Mouse (Mus musculus): ENCODE measurements around the gene Vmn1r223. TPM values are rescaled to one million over a fixed set of nuclear protein-coding genes. Genes with fewer than 3 reads are reported as not detected.
"Not testable (repeated sequence)": the region's sequence is repeated elsewhere in the genome, so short reads cannot be mapped to it uniquely, and the experiment has no call there.

Gene Vmn1r223
- polyA plus RNA-seq (2014; fragmentation: Nextera tagmentation; extraction: Ambion mirVana): not detected in 2 replicates

- H3K4me1 ChIP-seq (ENCODE audit: control insufficient read depth, insufficient read depth, low read length); H3K9me3 ChIP-seq (ENCODE audit: control insufficient read depth, low read depth, low read length); H3K9ac ChIP-seq (replicated peaks; ENCODE audit: low read depth, low read length); H3K4me2 ChIP-seq (replicated peaks; ENCODE audit: low read depth, low read length); H3K36me3 ChIP-seq (ENCODE audit: control insufficient read depth, insufficient read depth, low read length); ATAC-seq (ENCODE audit: insufficient number of reproducible peaks, insufficient read depth, low FRiP score, low read depth); H3K27me3 ChIP-seq (ENCODE audit: control insufficient read depth, insufficient read depth, low read length); H3K4me3 ChIP-seq (ENCODE audit: low read depth, low read length); H3K27ac ChIP-seq (ENCODE audit: low read length): not testable (repeated sequence)
- WGBS: 88% methylated on average over 1 of the region's 1 CpGs
Measured at GRCm38 (mm10) chr13:23246834-23247233, at the start of gene Vmn1r223. Vmn1r223 (plus strand) TSS chr13:23247134.

- ATAC-seq (ENCODE audit: insufficient number of reproducible peaks, insufficient read depth, low FRiP score, low read depth): not testable (repeated sequence)
- 74% methylated on average over 1 of the region's 1 CpGs for WGBS
Measured at GRCm38 (mm10) chr13:23203885-23204284, 43.0 kb upstream of the Vmn1r223 start.

GRCm38 (mm10) chr13:23213827-23214226 is 33.1 kb upstream of the Vmn1r223 start, which contains the start of gene Vmn1r221:
Vmn1r221 (plus strand) TSS chr13:23214127.
- H3K4me2 ChIP-seq (replicated peaks; ENCODE audit: low read depth, low read length); H3K9ac ChIP-seq (replicated peaks; ENCODE audit: low read depth, low read length); H3K27me3 ChIP-seq (ENCODE audit: control insufficient read depth, insufficient read depth, low read length); H3K27ac ChIP-seq (ENCODE audit: low read length); ATAC-seq (ENCODE audit: insufficient number of reproducible peaks, insufficient read depth, low FRiP score, low read depth); H3K9me3 ChIP-seq (ENCODE audit: control insufficient read depth, low read depth, low read length); H3K4me1 ChIP-seq (ENCODE audit: control insufficient read depth, insufficient read depth, low read length); H3K36me3 ChIP-seq (ENCODE audit: control insufficient read depth, insufficient read depth, low read length); H3K4me3 ChIP-seq (ENCODE audit: low read depth, low read length): not testable (repeated sequence)
- WGBS: 78% methylated on average over 2 of the region's 2 CpGs

More at GRCm38 (mm10) chr13:23203885-23204284, 43.0 kb upstream of the Vmn1r223 start:
- not testable (repeated sequence) for H3K4me2 ChIP-seq (replicated peaks; ENCODE audit: low read depth, low read length); H3K36me3 ChIP-seq (ENCODE audit: control insufficient read depth, insufficient read depth, low read length); H3K27ac ChIP-seq (ENCODE audit: low read length); H3K4me3 ChIP-seq (ENCODE audit: low read depth, low read length); H3K4me1 ChIP-seq (ENCODE audit: control insufficient read depth, insufficient read depth, low read length); H3K9ac ChIP-seq (replicated peaks; ENCODE audit: low read depth, low read length); H3K27me3 ChIP-seq (ENCODE audit: control insufficient read depth, insufficient read depth, low read length); H3K9me3 ChIP-seq (ENCODE audit: control insufficient read depth, low read depth, low read length)

GRCm38 (mm10) chr13:23235847-23236246 is 11.1 kb upstream of the Vmn1r223 start, which contains the start of gene Vmn1r222:
Vmn1r222 (minus strand) TSS chr13:23235947.
- H3K27me3 ChIP-seq (ENCODE audit: control insufficient read depth, insufficient read depth, low read length); H3K4me3 ChIP-seq (ENCODE audit: low read depth, low read length); ATAC-seq (ENCODE audit: insufficient number of reproducible peaks, insufficient read depth, low FRiP score, low read depth); H3K36me3 ChIP-seq (ENCODE audit: control insufficient read depth, insufficient read depth, low read length); H3K27ac ChIP-seq (ENCODE audit: low read length); H3K4me2 ChIP-seq (replicated peaks; ENCODE audit: low read depth, low read length); H3K9me3 ChIP-seq (ENCODE audit: control insufficient read depth, low read depth, low read length); H3K9ac ChIP-seq (replicated peaks; ENCODE audit: low read depth, low read length); H3K4me1 ChIP-seq (ENCODE audit: control insufficient read depth, insufficient read depth, low read length): not testable (repeated sequence)

- Histone ChIP-seq H3K9me3 (ENCODE audit: control insufficient read depth, low read depth, low read length) (no peaks in the 10 kb centered on the region), H3K36me3 (ENCODE audit: control insufficient read depth, insufficient read depth, low read length) (no peaks in the 10 kb centered on the region), H3K27ac (ENCODE audit: low read length) (no peak overlapping the region), H3K9ac (replicated peaks; ENCODE audit: low read depth, low read length) (no peak overlapping the region), H3K27me3 (ENCODE audit: control insufficient read depth, insufficient read depth, low read length) (no peaks in the 10 kb centered on the region), H3K4me1 (ENCODE audit: control insufficient read depth, insufficient read depth, low read length) (no peaks in the 10 kb centered on the region), H3K4me3 (ENCODE audit: low read depth, low read length) (no peak overlapping the region), H3K4me2 (replicated peaks; ENCODE audit: low read depth, low read length) (no peak overlapping the region)
- no peak for ATAC-seq (ENCODE audit: insufficient number of reproducible peaks, insufficient read depth, low FRiP score, low read depth)
- 82% methylated on average over 2 of the region's 2 CpGs for WGBS
Measured at GRCm38 (mm10) chr13:23258546-23259048, 11.7 kb downstream of the Vmn1r223 start.

- not testable (repeated sequence) for H3K9ac ChIP-seq (replicated peaks; ENCODE audit: low read depth, low read length); H3K36me3 ChIP-seq (ENCODE audit: control insufficient read depth, insufficient read depth, low read length); H3K27me3 ChIP-seq (ENCODE audit: control insufficient read depth, insufficient read depth, low read length); H3K4me1 ChIP-seq (ENCODE audit: control insufficient read depth, insufficient read depth, low read length); H3K27ac ChIP-seq (ENCODE audit: low read length); H3K9me3 ChIP-seq (ENCODE audit: control insufficient read depth, low read depth, low read length); H3K4me2 ChIP-seq (replicated peaks; ENCODE audit: low read depth, low read length); H3K4me3 ChIP-seq (ENCODE audit: low read depth, low read length)
- WGBS: 69% methylated on average over 3 of the region's 3 CpGs
- 0 out of 2 replicates have a peak, but pooled peaks have one; percentile 23 for ATAC-seq (ENCODE audit: insufficient number of reproducible peaks, insufficient read depth, low FRiP score, low read depth)
Measured at GRCm38 (mm10) chr13:23268606-23269005, 21.7 kb downstream of the Vmn1r223 start.

- H3K9me3 ChIP-seq (ENCODE audit: control insufficient read depth, low read depth, low read length); H3K27me3 ChIP-seq (ENCODE audit: control insufficient read depth, insufficient read depth, low read length); H3K9ac ChIP-seq (replicated peaks; ENCODE audit: low read depth, low read length); H3K4me2 ChIP-seq (replicated peaks; ENCODE audit: low read depth, low read length); ATAC-seq (ENCODE audit: insufficient number of reproducible peaks, insufficient read depth, low FRiP score, low read depth); H3K4me3 ChIP-seq (ENCODE audit: low read depth, low read length); H3K27ac ChIP-seq (ENCODE audit: low read length); H3K4me1 ChIP-seq (ENCODE audit: control insufficient read depth, insufficient read depth, low read length); H3K36me3 ChIP-seq (ENCODE audit: control insufficient read depth, insufficient read depth, low read length): not testable (repeated sequence)
- WGBS: 43% methylated on average over 4 of the region's 4 CpGs
Measured at GRCm38 (mm10) chr13:23269127-23269526, 22.2 kb downstream of the Vmn1r223 start.

- H3K4me2 ChIP-seq (replicated peaks; ENCODE audit: low read depth, low read length): peak overlapping the region; percentile 42
- H3K27ac ChIP-seq (ENCODE audit: low read length): no peak overlapping the region
- H3K4me1 ChIP-seq (ENCODE audit: control insufficient read depth, insufficient read depth, low read length): no peaks in the 10 kb centered on the region
- H3K9ac ChIP-seq (replicated peaks; ENCODE audit: low read depth, low read length): no peak overlapping the region
- H3K9me3 ChIP-seq (ENCODE audit: control insufficient read depth, low read depth, low read length): no peaks in the 10 kb centered on the region
- no peak for ATAC-seq (ENCODE audit: insufficient number of reproducible peaks, insufficient read depth, low FRiP score, low read depth)
- WGBS: 28% methylated on average over 11 of the region's 11 CpGs
- H3K4me3 ChIP-seq (ENCODE audit: low read depth, low read length): peak overlapping the region; percentile 24
- H3K27me3 ChIP-seq (ENCODE audit: control insufficient read depth, insufficient read depth, low read length): no peaks in the 10 kb centered on the region
- no peaks in the 10 kb centered on the region for H3K36me3 ChIP-seq (ENCODE audit: control insufficient read depth, insufficient read depth, low read length)
Measured at GRCm38 (mm10) chr13:23269681-23270080, 22.7 kb downstream of the Vmn1r223 start.
